Mouse (Mus musculus): ENCODE data around the gene Taf1.

Taf1 gene

GRCm38 (mm10) chrX:101532347-101533221, at the start of gene Taf1:
Gene Taf1, plus strand, starts transcription at chrX:101532734.
- peak; percentile 84 to 86 for DNase-seq (ENCODE audit: low spot score in 2 of 2)

GRCm38 (mm10) chrX:101486487-101487152, 45.9 kb upstream of the Taf1 start:
- DNase-seq (ENCODE audit: low spot score in 2 of 2) = peak; percentile 3 to 4

- DNase-seq (ENCODE audit: low spot score in 2 of 2) = no peak
Measured at GRCm38 (mm10) chrX:101504636-101505035, 27.9 kb upstream of the Taf1 start.

- DNase-seq (ENCODE audit: low spot score in 2 of 2) = no peak
Measured at GRCm38 (mm10) chrX:101515710-101516109, 16.8 kb upstream of the Taf1 start.

GRCm38 (mm10) chrX:101518006-101518405, 14.5 kb upstream of the Taf1 start:
- DNase-seq (ENCODE audit: low spot score in 2 of 2) = no peak

GRCm38 (mm10) chrX:101522027-101522426, 10.5 kb upstream of the Taf1 start:
- DNase-seq (ENCODE audit: low spot score in 2 of 2) = no peak

- no peak for DNase-seq (ENCODE audit: low spot score in 2 of 2)
Measured at GRCm38 (mm10) chrX:101527356-101527755, 5.2 kb upstream of the Taf1 start.

GRCm38 (mm10) chrX:101585455-101585854, 52.9 kb downstream of the Taf1 start:
- DNase-seq (ENCODE audit: low spot score in 2 of 2) = no peak

- no peak for DNase-seq (ENCODE audit: low spot score in 2 of 2)
Measured at GRCm38 (mm10) chrX:101616183-101616582, 83.6 kb downstream of the Taf1 start.

- DNase-seq (ENCODE audit: low spot score in 2 of 2) = no peak
Measured at GRCm38 (mm10) chrX:101617889-101618288, 85.4 kb downstream of the Taf1 start.

GRCm38 (mm10) chrX:101620317-101620716, 87.8 kb downstream of the Taf1 start:
- no peak for DNase-seq (ENCODE audit: low spot score in 2 of 2)

- DNase-seq (ENCODE audit: low spot score in 2 of 2) = no peak
Measured at GRCm38 (mm10) chrX:101622539-101622938, 90.0 kb downstream of the Taf1 start.

GRCm38 (mm10) chrX:101636821-101637525, 104.4 kb downstream of the Taf1 start:
- no peak for DNase-seq (ENCODE audit: low spot score in 2 of 2)

GRCm38 (mm10) chrX:101638856-101639255, 106.3 kb downstream of the Taf1 start:
- DNase-seq (ENCODE audit: low spot score in 2 of 2) = no peak

- DNase-seq (ENCODE audit: low spot score in 2 of 2) = no peak
Measured at GRCm38 (mm10) chrX:101639306-101639705, 106.8 kb downstream of the Taf1 start.

GRCm38 (mm10) chrX:101639741-101640166, 107.2 kb downstream of the Taf1 start, which contains the start of gene Ogt:
Gene Ogt, plus strand, starts transcription at chrX:101640060.
- DNase-seq (ENCODE audit: low spot score in 2 of 2) = peak; percentile 82 to 86

- DNase-seq (ENCODE audit: low spot score in 2 of 2) = peak in 1 of 2 experiments; percentile 6
Measured at GRCm38 (mm10) chrX:101640194-101641160, 107.9 kb downstream of the Taf1 start.

- no peak for DNase-seq (ENCODE audit: low spot score in 2 of 2)
Measured at GRCm38 (mm10) chrX:101641161-101641530, 108.6 kb downstream of the Taf1 start.

- no peak for DNase-seq (ENCODE audit: low spot score in 2 of 2)
Measured at GRCm38 (mm10) chrX:101642091-101642490, 109.6 kb downstream of the Taf1 start.

- no peak for DNase-seq (ENCODE audit: low spot score in 2 of 2)
Measured at GRCm38 (mm10) chrX:101645286-101645685, 112.8 kb downstream of the Taf1 start.

GRCm38 (mm10) chrX:101646621-101647020, 114.1 kb downstream of the Taf1 start:
- no peak for DNase-seq (ENCODE audit: low spot score in 2 of 2)

Measured in frontal cortex, postnatal 25 days (tissue).